In genomic region chr2:43945679-43946078, GRCm38 (mm10) we compare ENCODE assay signal across 23 mouse cellular contexts.
"Had no signal": no experiment of that assay in that cellular context is flagged by ENCODE, and none has a peak within 500 bp of the region (broad histone marks: within the 10 kb centered on the region; RNA-seq: fewer than 3 reads in every experiment).

No protein-coding gene starts in this region.

- H3K9me3 ChIP-seq: liver, embryonic 13.5 days; lung, embryonic 15.5 days; megakaryocyte, embryonic 14.5 days; midbrain, embryonic 10.5 days; midbrain, embryonic 12.5 days; neural tube, embryonic 13.5 days; neural tube, embryonic 15.5 days; stomach, embryonic 15.5 days had no signal

- H3K27me3 ChIP-seq: liver, embryonic 13.5 days; lung, embryonic 15.5 days; megakaryocyte, embryonic 14.5 days; midbrain, embryonic 12.5 days; neural tube, embryonic 13.5 days; neural tube, embryonic 15.5 days; stomach, embryonic 15.5 days had no signal

- H3K4me3 ChIP-seq: liver, embryonic 13.5 days; lung, embryonic 15.5 days; megakaryocyte, embryonic 14.5 days; midbrain, embryonic 10.5 days; midbrain, embryonic 12.5 days; myocyte; neural tube, embryonic 13.5 days; neural tube, embryonic 15.5 days; stomach, embryonic 15.5 days had no signal

- H3K36me3 ChIP-seq: liver, embryonic 13.5 days; lung, embryonic 15.5 days; midbrain, embryonic 10.5 days; midbrain, embryonic 12.5 days; neural tube, embryonic 13.5 days; neural tube, embryonic 15.5 days; stomach, embryonic 15.5 days had no signal

- DNase-seq: liver, embryonic 13.5 days; lung, adult 2 months; lung, postnatal 10 days; lung, postnatal 4 days; midbrain, embryonic 14.5 days; retina, postnatal 1 day; right cerebral cortex, adult 18-20 months; right cerebral cortex, postnatal 25 days; right cerebral cortex, postnatal 4 days; spleen, adult 18-20 months; thymus, adult 2 months; thymus, postnatal 25 days; thymus, postnatal 4 days had no signal

- H3K4me2 ChIP-seq: liver, embryonic 13.5 days; lung, embryonic 15.5 days; midbrain, embryonic 12.5 days; neural tube, embryonic 13.5 days; neural tube, embryonic 15.5 days; stomach, embryonic 15.5 days had no signal

- H3K27ac ChIP-seq: liver, embryonic 13.5 days; lung, embryonic 15.5 days; midbrain, embryonic 10.5 days; midbrain, embryonic 12.5 days; neural tube, embryonic 13.5 days; neural tube, embryonic 15.5 days; stomach, embryonic 15.5 days; stomach, postnatal 0 days had no signal

- H3K4me1 ChIP-seq: lung, embryonic 15.5 days; megakaryocyte, embryonic 14.5 days; midbrain, embryonic 10.5 days; midbrain, embryonic 12.5 days; neural tube, embryonic 13.5 days; neural tube, embryonic 15.5 days; stomach, embryonic 15.5 days had no signal

- ATAC-seq: midbrain, embryonic 16.5 days had no signal

- H3K9ac ChIP-seq: liver, embryonic 13.5 days; lung, embryonic 15.5 days; midbrain, embryonic 12.5 days; neural tube, embryonic 13.5 days; neural tube, embryonic 15.5 days; stomach, embryonic 15.5 days had no signal
